Mouse (Mus musculus) telencephalon, adult 2 months (tissue): ENCODE measurements around the gene Desi1.
A peak's percentile ranks its signal among the peaks of the same experiment; 100 is the strongest.
"Not testable (repeated sequence)": the region's sequence is repeated elsewhere in the genome, so short reads cannot be mapped to it uniquely, and the experiment has no call there.

ENCODE experiments used
- DNase-seq: peaks from one replicate; pipeline ENCODE4 v3.0.0-alpha.2; 2011; ENCODE audit warnings: low read depth, low spot score

The Desi1 gene

GRCm38 (mm10) chr15:82019288-82019687 is 14.4 kb downstream of the Desi1 start:
- DNase-seq = no peak

DNA sequence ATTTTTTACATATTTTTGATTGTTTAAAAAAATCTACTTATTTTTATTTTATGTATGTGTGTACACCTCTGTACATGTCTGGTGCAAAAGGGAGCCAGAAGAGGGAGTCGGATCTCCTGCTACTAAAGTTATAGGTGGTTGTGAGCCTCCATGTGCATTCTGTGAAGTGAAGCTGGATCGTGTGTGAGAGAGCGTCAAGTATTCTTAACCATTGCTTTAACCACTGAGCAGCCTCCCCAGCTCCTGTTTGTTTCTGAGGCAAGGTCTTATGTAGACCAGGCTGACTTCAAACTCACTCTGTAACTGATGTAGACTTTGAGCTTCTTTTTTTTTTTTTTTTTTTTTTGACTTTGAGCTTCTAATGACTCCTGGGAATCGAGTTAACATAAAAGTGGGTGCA is 16.2 kb downstream of the Desi1 start:
- DNase-seq = no peak

DNA sequence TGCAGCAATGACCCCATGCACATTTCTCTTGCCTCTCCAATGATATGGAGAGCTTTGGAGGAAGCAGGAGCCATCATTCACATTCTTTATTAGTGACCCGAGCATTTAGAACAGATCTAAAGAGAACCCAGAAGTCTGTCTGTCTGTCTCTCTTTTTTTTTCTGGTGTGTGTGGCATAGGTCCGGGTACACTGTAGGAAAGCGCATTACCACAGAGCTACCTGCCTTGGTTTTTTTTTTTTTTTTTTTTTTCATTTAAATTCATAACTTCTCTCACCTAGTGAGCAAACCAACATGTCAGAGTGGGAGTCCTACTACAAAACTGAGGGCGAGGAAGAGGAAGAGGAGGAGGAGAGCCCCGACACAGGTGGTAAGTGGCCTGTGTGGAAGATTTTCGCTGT is 16.8 kb downstream of the Desi1 start:
- no peak for DNase-seq

DNA sequence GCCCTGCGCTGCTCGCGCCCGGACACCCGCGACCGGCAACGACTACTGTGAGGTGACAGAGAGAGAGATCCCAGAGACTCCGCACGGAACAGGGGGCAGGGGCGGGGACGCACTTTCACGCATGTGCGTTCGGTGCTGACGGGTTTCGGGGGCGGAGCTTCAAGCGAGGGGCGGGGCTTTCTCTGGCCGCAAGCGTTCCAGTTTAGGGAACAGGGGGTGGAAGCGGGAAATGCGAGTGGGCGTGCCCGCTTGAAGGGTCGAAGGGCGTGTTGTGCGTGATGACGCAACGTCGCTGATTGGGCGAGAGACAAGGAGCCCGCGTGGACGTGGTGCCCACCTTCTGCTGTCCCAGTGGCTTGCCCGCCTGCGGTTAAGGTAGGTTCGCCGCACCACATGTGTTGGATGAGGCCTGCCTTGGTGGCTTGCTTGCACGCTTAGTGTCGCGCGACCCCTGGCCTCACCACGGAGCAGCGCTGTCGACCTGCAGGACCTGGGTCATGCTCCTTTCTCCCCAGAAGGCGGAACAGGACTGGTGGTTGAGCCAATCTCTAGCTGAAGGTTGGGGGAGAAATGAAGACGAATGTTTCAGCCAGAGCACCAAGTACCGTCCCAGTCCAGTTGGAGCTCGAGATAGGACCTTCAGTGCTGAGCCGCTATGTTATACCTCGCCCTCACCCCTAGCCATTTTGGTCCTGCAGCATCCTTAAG is 17.4 kb downstream of the Desi1 start:
- DNase-seq = peak; percentile 98

DNA sequence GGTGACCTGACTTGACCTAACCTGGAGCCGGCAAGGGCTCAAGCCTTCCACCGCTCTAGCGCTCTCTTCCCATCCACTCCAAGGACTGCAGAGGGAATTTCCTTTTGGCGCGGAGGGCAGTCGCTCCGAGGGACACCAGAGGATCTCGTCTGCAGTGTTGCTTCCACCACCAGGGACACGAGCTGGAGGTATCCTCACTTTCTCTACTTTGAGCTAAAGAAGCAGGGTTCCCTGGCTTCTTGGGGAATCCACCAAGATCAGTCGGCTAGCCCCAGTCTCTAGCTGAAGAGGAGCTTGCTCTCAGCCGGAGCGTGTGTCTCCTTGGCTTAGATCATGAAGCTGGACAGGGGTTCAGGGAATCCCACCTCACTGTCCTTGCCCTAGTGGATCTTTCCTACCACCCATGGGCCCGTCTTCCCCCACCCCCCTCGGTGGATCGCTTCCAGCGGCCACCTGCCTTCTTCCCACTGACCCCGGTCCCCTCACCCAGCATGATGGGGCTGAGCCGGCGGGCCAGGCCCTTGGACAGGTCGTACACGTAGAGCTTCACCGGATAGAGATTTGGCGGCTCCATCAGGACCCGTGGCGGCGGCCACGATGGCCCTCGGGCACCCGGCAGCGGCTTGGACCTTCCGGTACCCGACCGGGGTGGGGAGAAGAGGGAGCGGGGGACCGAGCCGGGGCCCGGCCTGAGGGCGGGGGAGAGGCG is 18.1 kb downstream of the Desi1 start:
- DNase-seq = peak; percentile 21

- DNase-seq = no peak
Observed at GRCm38 (mm10) chr15:82014745-82015391, 18.8 kb downstream of the Desi1 start.

DNA sequence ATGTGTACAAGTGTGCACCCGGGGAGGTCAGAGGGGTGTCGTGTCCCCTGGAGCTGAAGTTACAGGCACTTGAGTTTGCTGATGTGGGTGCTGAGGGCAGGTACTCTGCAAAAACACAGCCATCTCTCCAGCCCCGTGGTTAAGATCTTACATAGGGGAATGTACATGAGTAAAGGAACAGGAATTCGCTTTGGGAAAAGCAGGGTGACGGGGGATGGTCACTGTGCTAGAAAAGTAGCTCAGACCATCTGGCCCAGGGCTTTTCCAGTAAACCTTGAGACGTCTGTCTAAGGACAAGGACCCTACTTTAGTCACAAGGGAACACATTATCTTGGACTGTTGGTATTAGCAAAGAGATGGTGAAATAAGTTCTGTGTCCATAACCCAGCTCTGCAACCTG is 21.7 kb downstream of the Desi1 start:
- no peak for DNase-seq

- no peak for DNase-seq
Observed at GRCm38 (mm10) chr15:82004257-82004656, 29.4 kb downstream of the Desi1 start.

DNA sequence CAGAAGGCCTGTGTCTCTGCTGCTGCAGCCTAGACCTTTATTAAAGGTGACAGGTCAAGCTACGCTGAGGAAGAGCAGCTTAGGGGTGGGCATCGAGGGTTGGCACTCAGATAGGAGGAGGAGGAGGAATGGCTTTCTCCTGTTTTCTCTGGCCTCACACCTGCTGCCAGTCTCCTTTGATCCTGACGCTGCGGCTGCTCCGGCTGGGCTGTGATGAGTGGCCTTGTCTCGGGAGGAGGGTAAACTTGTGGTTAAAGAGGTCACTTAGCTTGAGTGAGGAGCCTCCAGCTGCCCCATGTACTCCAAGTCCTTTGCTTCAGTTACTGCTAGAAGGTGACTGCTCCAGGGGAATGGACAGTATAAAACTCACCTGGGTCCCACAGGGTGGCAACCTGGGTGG is 39.7 kb downstream of the Desi1 start:
- no peak for DNase-seq

GRCm38 (mm10) chr15:81990549-81990948 is 43.1 kb downstream of the Desi1 start:
- DNase-seq = no peak

DNA sequence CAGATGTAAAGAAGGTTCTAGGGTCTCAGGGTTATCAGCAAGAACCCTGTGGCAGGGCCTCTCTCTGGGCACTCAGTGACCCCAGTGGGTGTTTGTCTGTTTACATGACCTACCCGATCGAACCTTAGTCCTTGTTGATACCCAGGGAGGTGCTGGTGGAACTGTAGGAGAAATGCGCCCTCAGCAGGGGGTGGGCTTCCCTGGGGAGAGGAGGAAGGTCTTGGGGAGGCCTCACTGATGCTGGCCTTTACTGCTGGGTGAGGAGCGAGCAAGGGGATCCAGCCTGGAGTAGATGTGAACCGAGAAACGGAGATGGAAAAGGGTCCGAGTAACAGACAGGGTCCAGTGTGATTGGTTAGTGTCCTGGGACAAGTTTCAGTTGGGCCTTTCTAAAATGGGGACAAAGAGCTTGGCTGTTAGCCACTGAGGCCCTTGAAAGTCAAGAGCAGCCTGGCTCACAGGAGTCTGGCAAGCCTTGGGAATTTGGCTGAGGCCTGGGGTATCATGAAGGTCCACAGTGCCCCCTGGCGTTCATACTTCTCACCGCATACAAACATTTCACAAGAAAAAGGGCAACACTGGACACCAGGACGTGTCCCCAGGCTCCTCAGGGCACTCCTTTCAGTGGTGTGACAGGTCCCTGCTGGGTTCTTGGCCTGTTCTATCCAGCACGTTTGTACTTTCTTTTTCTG is 44.1 kb downstream of the Desi1 start:
- peak; percentile 76 for DNase-seq

DNA sequence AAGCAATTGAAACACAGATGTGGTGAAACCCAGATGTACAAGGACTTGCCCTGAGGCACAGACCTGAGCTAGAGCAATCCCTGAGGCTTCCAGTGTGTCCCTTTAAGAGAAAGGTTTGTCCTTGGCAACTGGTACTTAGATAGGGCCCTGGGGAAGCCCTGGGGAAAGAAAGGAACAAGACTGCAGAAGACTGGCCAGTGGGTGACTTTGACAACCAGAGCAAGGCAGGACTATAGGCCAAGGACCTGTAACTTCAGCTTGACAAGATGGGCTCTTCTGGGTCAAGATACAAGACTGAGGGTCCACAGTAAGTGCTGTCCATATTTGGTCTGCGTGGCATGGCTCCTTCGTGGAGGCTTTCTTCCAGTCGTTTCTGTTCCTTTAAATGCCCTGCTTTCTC is 46.0 kb downstream of the Desi1 start, which contains the start of gene Xrcc6:
Gene Xrcc6 (plus strand): TSS at position 190 of the 400 bp plus-strand sequence.
- DNase-seq = no peak

- DNase-seq = no peak
Observed at GRCm38 (mm10) chr15:81985267-81986161, 48.1 kb downstream of the Desi1 start.

- DNase-seq = no peak
Observed at GRCm38 (mm10) chr15:81982173-81982572, 51.5 kb downstream of the Desi1 start.

GRCm38 (mm10) chr15:81980321-81980720 is 53.3 kb downstream of the Desi1 start, which contains the start of gene 1700029P11Rik:
TSS of gene 1700029P11Rik (plus strand) at chr15:81980540.
- DNase-seq = no peak

- not testable (repeated sequence) for DNase-seq
Observed at GRCm38 (mm10) chr15:81975156-81975555, 58.5 kb downstream of the Desi1 start.

DNA sequence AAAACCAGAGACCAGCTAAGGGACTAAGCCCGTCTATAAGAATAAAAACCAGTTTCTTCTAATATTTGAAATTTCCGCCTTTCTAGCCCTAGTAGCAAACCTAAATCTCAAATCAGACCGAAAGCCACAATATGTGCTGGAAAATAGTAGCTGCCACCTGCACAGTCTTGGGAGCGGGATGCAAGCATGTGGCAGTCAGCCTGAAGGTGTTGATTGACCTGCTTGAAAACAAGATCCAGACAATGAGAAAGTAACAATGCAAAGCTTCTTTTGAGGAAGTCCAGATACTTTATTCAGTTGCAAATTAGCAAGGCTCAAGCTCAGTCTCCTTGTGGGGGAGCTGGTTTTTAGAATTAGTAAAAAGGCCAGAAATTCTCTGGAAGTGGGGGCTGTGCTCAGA is 63.2 kb downstream of the Desi1 start:
- not testable (repeated sequence) for DNase-seq

GRCm38 (mm10) chr15:81969635-81970034 is 64.0 kb downstream of the Desi1 start:
- DNase-seq = not testable (repeated sequence)

- no peak for DNase-seq
Observed at GRCm38 (mm10) chr15:81969173-81969572, 64.5 kb downstream of the Desi1 start.

DNA sequence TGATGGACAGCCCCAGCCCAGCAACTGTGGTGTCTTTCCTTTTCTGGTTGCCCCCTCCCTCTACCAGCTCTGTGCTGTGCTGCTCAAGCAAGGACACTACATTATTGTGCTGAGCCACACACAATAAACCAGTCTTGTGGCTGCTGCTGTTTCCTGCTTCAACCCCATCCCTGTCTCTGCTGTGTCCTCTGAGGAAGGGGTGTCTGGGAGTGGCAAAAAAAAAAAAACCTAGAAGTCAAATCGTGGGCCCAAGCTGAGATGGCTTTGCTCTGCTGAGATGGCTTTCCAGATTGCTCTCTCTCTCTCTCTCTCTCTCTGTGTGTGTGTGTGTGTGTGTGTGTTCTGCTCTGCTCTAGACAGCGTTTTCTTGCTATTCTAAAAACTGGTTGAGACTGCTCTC is 65.2 kb downstream of the Desi1 start:
- no peak for DNase-seq

DNA sequence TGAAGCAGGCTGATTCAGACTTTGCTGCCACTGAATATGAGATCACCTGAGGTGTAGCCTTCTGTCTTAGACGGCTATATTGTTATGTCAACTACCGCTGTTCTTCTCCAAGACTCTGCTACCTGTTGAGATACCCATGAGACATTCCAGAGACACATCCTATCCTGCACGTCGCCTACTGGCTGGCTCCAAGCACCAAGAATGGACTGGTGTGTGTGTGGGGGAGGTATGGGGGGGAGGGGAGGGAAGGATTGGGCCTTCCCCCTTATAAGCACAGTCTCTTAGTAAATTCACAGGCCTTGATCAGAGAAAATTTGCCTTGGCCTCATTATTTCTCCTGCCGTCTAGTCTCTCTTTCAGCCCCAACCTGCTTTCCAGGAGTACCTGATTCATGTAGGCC is 65.8 kb downstream of the Desi1 start:
- no peak for DNase-seq
